Mouse (Mus musculus) hindbrain, embryonic 16.5 days (tissue): Measurements from ENCODE around the gene Srsf5. TPM values are rescaled to one million over a fixed set of nuclear protein-coding genes. Genes with fewer than 3 reads are reported as not detected.
A peak's percentile ranks its signal among the peaks of the same experiment; 100 is the strongest.
"Not testable (repeated sequence)": the region's sequence is repeated elsewhere in the genome, so short reads cannot be mapped to it uniquely, and the experiment has no call there.

Experiments
- ATAC-seq: fragments of 200-750 bp; cut with Nextera tagmentation; 2 replicates; pipeline ENCODE4 v1.8.0; 2017; ENCODE audit warnings: moderate TSS enrichment, moderate library complexity
- H3K27ac ChIP-seq: fragments of 300-500 bp; sonication (generic); 2 replicates; pipeline ENCODE4 v1.5.1; 2014; ENCODE audit warnings: low read depth, mild to moderate bottlenecking, control low read depth, low read length, moderate library complexity
- H3K27me3 ChIP-seq: fragments of 300-500 bp; sonication (generic); replicated peaks from 2 replicates; pipeline ENCODE4 v1.6.1; 2014; ENCODE audit warnings: low read length; ENCODE audit not compliant: control insufficient read depth, insufficient read depth
- H3K36me3 ChIP-seq: fragments of 300-500 bp; sonication (generic); 2 replicates; pipeline ENCODE4 v1.6.1; 2014; ENCODE audit warnings: mild to moderate bottlenecking, low read length, moderate library complexity, mixed read lengths; ENCODE audit not compliant: control insufficient read depth, insufficient read depth
- H3K4me1 ChIP-seq: fragments of 300-500 bp; sonication (generic); 2 replicates; pipeline ENCODE4 v1.6.1; 2014; ENCODE audit warnings: low read depth, low read length; ENCODE audit not compliant: control insufficient read depth, insufficient read depth
- H3K4me2 ChIP-seq: fragments of 300-500 bp; sonication (generic); 2 replicates; pipeline ENCODE4 v1.6.1; 2014; ENCODE audit warnings: mild to moderate bottlenecking, low read length, control low read depth, moderate library complexity
- H3K4me3 ChIP-seq: fragments of 300-500 bp; sonication (generic); 2 replicates; pipeline ENCODE4 v1.5.1; 2014; ENCODE audit warnings: mild to moderate bottlenecking, low read length, control low read depth, moderate library complexity
- H3K9ac ChIP-seq: fragments of 300-500 bp; sonication (generic); 2 replicates; pipeline ENCODE4 v1.6.1; 2014; ENCODE audit warnings: low read depth, mild to moderate bottlenecking, control low read depth, low read length, moderate library complexity
- H3K9me3 ChIP-seq: fragments of 300-500 bp; sonication (generic); 2 replicates; pipeline ENCODE4 v1.6.1; 2014; ENCODE audit warnings: mild to moderate bottlenecking, low read length, moderate library complexity; ENCODE audit not compliant: control insufficient read depth
- WGBS: fragments of 180-500 bp; shearing (Covaris S2); extraction: QIAGEN DNeasy Blood & Tissue Kit; methylation state at CpG from one replicate; pipeline ENCODE4 v1.1.7; 2014; 5-methylcytosine and 5-hydroxymethylcytosine counted together
- polyA plus RNA-seq: library from polyadenylated mRNA; unstranded; fragments of >200 nt; fragmentation: Nextera tagmentation; extraction: Ambion mirVana; gene quantifications from 2 replicates; pipeline ENCODE4 v1.2.1, GENCODE M21; 2015

Gene Srsf5
- polyA plus RNA-seq, 1 experiment from 2014 or later, result 381 TPM

- Histone ChIP-seq H3K9ac (no peak overlapping the region), H3K36me3 (no peaks in the 10 kb centered on the region), H3K4me3 (no peak overlapping the region), H3K9me3 (no peaks in the 10 kb centered on the region), H3K27ac (no peak overlapping the region), H3K4me2 (no peak overlapping the region), H3K27me3 (no peaks in the 10 kb centered on the region), H3K4me1 (peaks cover 3% of the 10 kb centered on the region)
- no peak for ATAC-seq
- 93% methylated on average over 3 of the region's 3 CpGs for WGBS
Observed at GRCm38 (mm10) chr12:80941886-80942285, 3.4 kb upstream of the Srsf5 start.

- Histone ChIP-seq H3K9ac (no peak overlapping the region), H3K4me3 (no peak overlapping the region), H3K27ac (no peak overlapping the region), H3K4me1 (peaks cover 7% of the 10 kb centered on the region), H3K9me3 (no peaks in the 10 kb centered on the region), H3K36me3 (peaks cover 11% of the 10 kb centered on the region), H3K4me2 (no peak overlapping the region), H3K27me3 (no peaks in the 10 kb centered on the region)
- WGBS, result 92% methylated on average over 3 of the region's 3 CpGs
- no peak for ATAC-seq
Observed at GRCm38 (mm10) chr12:80943395-80943794, 1.9 kb upstream of the Srsf5 start.

GRCm38 (mm10) chr12:80944204-80944603 lies 1.1 kb upstream of the Srsf5 start:
- H3K27me3 ChIP-seq, result no peaks in the 10 kb centered on the region
- H3K36me3 ChIP-seq, result peaks cover 17% of the 10 kb centered on the region
- 96% methylated on average over 4 of the region's 4 CpGs for WGBS
- H3K9ac ChIP-seq, result no peak overlapping the region
- H3K4me1 ChIP-seq, result peaks cover 7% of the 10 kb centered on the region
- H3K27ac ChIP-seq, result no peak overlapping the region
- H3K4me2 ChIP-seq, result no peak overlapping the region
- no peak for ATAC-seq
- H3K9me3 ChIP-seq, result no peaks in the 10 kb centered on the region
- no peak overlapping the region for H3K4me3 ChIP-seq

DNA sequence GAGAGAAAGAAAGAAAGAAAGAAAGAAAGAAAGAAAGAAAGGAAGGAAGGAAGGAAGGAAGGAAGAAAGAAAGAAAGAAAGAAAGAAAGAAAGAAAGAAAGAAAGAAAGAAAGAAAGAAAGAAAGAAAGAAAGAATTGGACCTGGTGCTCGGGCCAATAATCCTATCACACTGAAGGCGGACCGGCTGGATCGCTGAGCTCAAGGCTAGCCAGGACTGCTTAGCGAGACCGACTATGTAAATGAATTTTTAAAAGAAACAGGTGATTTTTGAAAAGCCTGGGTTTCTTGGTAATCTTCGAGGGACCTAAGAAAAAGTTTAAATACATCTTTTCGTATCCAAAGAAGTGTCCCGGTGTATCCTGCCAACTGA lies 356 bp upstream of the Srsf5 start:
- peak; percentile 58 for ATAC-seq
- Histone ChIP-seq H3K4me3 (peak overlapping the region; percentile 88), H3K9ac (peak overlapping the region; percentile 25; the same call in 1 of the 2 replicates), H3K4me2 (peak overlapping the region; percentile 50), H3K27ac (peak overlapping the region; percentile 29), H3K36me3 (peaks cover 20% of the 10 kb centered on the region)
- not testable (repeated sequence) for H3K4me1 ChIP-seq, H3K9me3 ChIP-seq, H3K27me3 ChIP-seq
- under 1% methylated on average over 9 of the region's 9 CpGs for WGBS

DNA sequence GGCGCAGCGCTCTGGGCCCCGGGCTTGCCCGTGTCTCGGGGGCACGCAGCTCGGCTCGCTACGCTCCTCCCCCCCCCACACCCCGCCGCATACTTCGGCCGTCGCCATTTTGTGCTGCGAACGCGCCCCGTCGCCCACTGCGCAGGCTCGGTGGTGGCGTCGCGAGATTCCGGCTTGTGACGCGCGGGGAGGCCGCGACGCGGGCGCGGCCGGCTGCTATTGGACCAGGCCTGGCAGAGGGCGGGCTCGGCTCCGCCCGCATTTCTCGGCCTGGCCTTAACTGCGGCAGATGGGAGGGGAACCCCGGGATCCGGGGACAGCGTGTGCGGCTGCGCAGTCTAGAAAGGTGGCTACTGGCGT lies 672 bp downstream of the Srsf5 start:
- peak; percentile 97 for ATAC-seq
- 0% methylated on average over 47 of the region's 47 CpGs for WGBS
- H3K9ac ChIP-seq, result peak overlapping the region; percentile 92

GRCm38 (mm10) chr12:80948202-80948601 lies 2.9 kb downstream of the Srsf5 start:
- no peak for ATAC-seq
- no peak overlapping the region for H3K27ac ChIP-seq
- H3K36me3 ChIP-seq, result peaks cover 34% of the 10 kb centered on the region
- no peak overlapping the region for H3K4me2 ChIP-seq
- no peak overlapping the region for H3K9ac ChIP-seq
- 94% methylated on average over 18 of the region's 18 CpGs for WGBS
- no peaks in the 10 kb centered on the region for H3K27me3 ChIP-seq
- H3K4me1 ChIP-seq, result peaks cover 10% of the 10 kb centered on the region
- no peaks in the 10 kb centered on the region for H3K9me3 ChIP-seq
- H3K4me3 ChIP-seq, result no peak overlapping the region

More for the DNA sequence above, 672 bp downstream of the Srsf5 start:
- peaks cover 25% of the 10 kb centered on the region for H3K36me3 ChIP-seq
- H3K27me3 ChIP-seq, result no peaks in the 10 kb centered on the region
- H3K27ac ChIP-seq, result peak overlapping the region; percentile 97
- peak overlapping the region; percentile 64 for H3K4me2 ChIP-seq
- H3K4me3 ChIP-seq, result peak overlapping the region; percentile 88
- no peaks in the 10 kb centered on the region for H3K9me3 ChIP-seq
- peaks cover 8% of the 10 kb centered on the region for H3K4me1 ChIP-seq

- ATAC-seq, H3K27ac ChIP-seq, H3K4me3 ChIP-seq, H3K9ac ChIP-seq, H3K27me3 ChIP-seq, H3K9me3 ChIP-seq, H3K4me2 ChIP-seq: not testable (repeated sequence)
- peaks cover 10% of the 10 kb centered on the region for H3K4me1 ChIP-seq
- peaks cover 34% of the 10 kb centered on the region for H3K36me3 ChIP-seq
- WGBS, result 95% methylated on average over 16 of the region's 16 CpGs
Observed at GRCm38 (mm10) chr12:80949603-80950002, 4.3 kb downstream of the Srsf5 start.

- ATAC-seq, result no peak
Observed at GRCm38 (mm10) chr12:80951640-80952219, 6.4 kb downstream of the Srsf5 start.

GRCm38 (mm10) chr12:80952526-80952925 lies 7.2 kb downstream of the Srsf5 start:
- no peak for ATAC-seq
- Histone ChIP-seq H3K9me3 (no peaks in the 10 kb centered on the region), H3K4me2 (no peak overlapping the region), H3K4me3 (no peak overlapping the region), H3K9ac (no peak overlapping the region), H3K27ac (no peak overlapping the region), H3K4me1 (0 out of 2 replicates have a peak, but pooled peaks cover 3% of the 10 kb centered on the region), H3K27me3 (no peaks in the 10 kb centered on the region), H3K36me3 (peaks cover 33% of the 10 kb centered on the region)
- WGBS, result 94% methylated on average over 1 of the region's 1 CpGs

More at GRCm38 (mm10) chr12:80951640-80952219, 6.4 kb downstream of the Srsf5 start:
- H3K4me2 ChIP-seq, result no peak overlapping the region
- H3K4me3 ChIP-seq, result no peak overlapping the region
- WGBS, result 95% methylated on average over 3 of the region's 3 CpGs
- no peak overlapping the region for H3K9ac ChIP-seq
- H3K36me3 ChIP-seq, result peaks cover 38% of the 10 kb centered on the region
- H3K27me3 ChIP-seq, result no peaks in the 10 kb centered on the region
- peaks cover 9% of the 10 kb centered on the region for H3K4me1 ChIP-seq
- H3K27ac ChIP-seq, result no peak overlapping the region
- H3K9me3 ChIP-seq, result no peaks in the 10 kb centered on the region
